Mouse (Mus musculus) liver, embryonic 12.5 days (tissue): ENCODE measurements around the gene Pde4a. TPM values are rescaled to one million over a fixed set of nuclear protein-coding genes. Genes with fewer than 3 reads are reported as not detected.
"Not testable (repeated sequence)": the region's sequence is repeated elsewhere in the genome, so short reads cannot be mapped to it uniquely, and the experiment has no call there.

Experiments
- ATAC-seq: fragments of 200-750 bp; cut with Nextera tagmentation; 2 replicates; pipeline ENCODE4 v1.8.0; 2017; ENCODE audit warnings: moderate number of reproducible peaks, mild to moderate bottlenecking, moderate library complexity
- H3K27ac ChIP-seq: fragments of 300-500 bp; sonication (generic); 2 replicates; pipeline ENCODE4 v1.5.1; 2016; ENCODE audit warnings: mild to moderate bottlenecking
- H3K27me3 ChIP-seq: fragments of 300-500 bp; sonication (generic); replicated peaks from 2 replicates; pipeline ENCODE4 v1.6.1; 2016; ENCODE audit warnings: mild to moderate bottlenecking, moderate library complexity
- H3K36me3 ChIP-seq: fragments of 300-500 bp; sonication (generic); 2 replicates; pipeline ENCODE4 v1.6.1; 2016; ENCODE audit warnings: mild to moderate bottlenecking, moderate library complexity
- H3K4me1 ChIP-seq: fragments of 300-500 bp; sonication (generic); 2 replicates; pipeline ENCODE4 v1.6.1; 2016
- H3K4me2 ChIP-seq: fragments of 300-500 bp; sonication (generic); 2 replicates; pipeline ENCODE4 v1.6.1; 2016; ENCODE audit warnings: mild to moderate bottlenecking, moderate library complexity
- H3K4me3 ChIP-seq: fragments of 300-500 bp; sonication (generic); 2 replicates; pipeline ENCODE4 v1.5.1; 2016; ENCODE audit warnings: mild to moderate bottlenecking, moderate library complexity
- H3K9ac ChIP-seq: fragments of 300-500 bp; sonication (generic); 2 replicates; pipeline ENCODE4 v1.6.1; 2016; ENCODE audit warnings: mild to moderate bottlenecking, moderate library complexity
- H3K9me3 ChIP-seq: fragments of 300-500 bp; sonication (generic); replicated peaks from 2 replicates; pipeline ENCODE4 v1.6.1; 2016; ENCODE audit warnings: mild to moderate bottlenecking, moderate library complexity
- WGBS: fragments of 180-500 bp; shearing (Covaris S2); methylation state at CpG from one replicate; pipeline ENCODE4 v1.1.7; 2016; ENCODE audit not compliant: insufficient replicate concordance; 5-methylcytosine and 5-hydroxymethylcytosine counted together
- polyA plus RNA-seq: library from polyadenylated mRNA; unstranded; fragments of >200 nt; fragmentation: Nextera tagmentation; extraction: Ambion mirVana; gene quantifications from 2 replicates; pipeline ENCODE4 v1.2.1, GENCODE M21; 2016

Pde4a gene
- polyA plus RNA-seq, 1 experiment from 2014 or later = 2.9 TPM

DNA sequence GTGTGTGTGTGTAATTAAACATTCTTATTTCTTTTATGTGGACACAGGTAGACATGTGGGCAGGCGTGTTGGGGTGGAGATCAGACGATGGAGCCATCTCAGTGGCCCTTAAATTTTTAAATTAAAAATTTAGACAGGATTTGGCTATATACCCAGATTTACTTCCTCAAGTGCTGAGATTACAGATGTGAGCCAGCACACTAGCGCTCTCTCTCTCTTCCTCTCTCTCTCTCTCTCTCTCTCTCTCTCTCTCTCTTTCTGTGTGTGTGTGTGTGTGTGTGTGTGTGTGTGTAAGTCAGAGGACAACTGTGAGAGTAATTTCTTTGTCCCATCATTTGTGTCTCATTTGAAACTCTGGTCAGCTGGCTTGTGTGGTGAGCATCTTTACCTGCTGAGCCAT is 25.2 kb downstream of the Pde4a start:
- H3K9ac ChIP-seq = no peak overlapping the region
- H3K36me3 ChIP-seq = no peaks in the 10 kb centered on the region
- 72% methylated on average over 3 of the region's 3 CpGs for WGBS
- H3K4me3 ChIP-seq = no peak overlapping the region
- H3K9me3 ChIP-seq = no peaks in the 10 kb centered on the region
- H3K4me1 ChIP-seq = peaks cover 14% of the 10 kb centered on the region
- no peak for ATAC-seq
- no peak overlapping the region for H3K27ac ChIP-seq
- no peaks in the 10 kb centered on the region for H3K27me3 ChIP-seq
- no peak overlapping the region for H3K4me2 ChIP-seq

DNA sequence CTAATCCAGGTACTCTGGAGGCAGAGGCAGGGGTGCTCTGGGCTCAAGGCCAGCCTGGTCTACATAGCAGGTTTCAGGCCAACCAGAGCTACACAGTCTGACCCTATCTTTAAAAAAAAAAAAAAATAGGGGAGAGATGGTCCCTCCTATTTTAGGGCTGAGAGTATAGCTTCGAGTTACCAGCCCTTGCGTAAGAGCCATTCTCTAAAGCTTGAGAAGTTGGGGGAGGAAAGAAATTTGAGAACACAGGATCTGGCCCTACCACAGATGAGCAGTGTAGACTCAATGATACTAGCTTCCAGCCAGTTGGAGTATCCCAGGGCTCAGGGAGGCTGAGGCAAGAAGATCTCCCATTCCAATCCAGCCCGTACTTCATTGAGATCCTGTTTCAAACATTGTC is 28.3 kb downstream of the Pde4a start:
- Histone ChIP-seq H3K4me1 (peaks cover 8% of the 10 kb centered on the region), H3K27ac (no peak overlapping the region), H3K27me3 (no peaks in the 10 kb centered on the region), H3K36me3 (no peaks in the 10 kb centered on the region), H3K9ac (no peak overlapping the region), H3K4me3 (no peak overlapping the region), H3K4me2 (no peak overlapping the region), H3K9me3 (no peaks in the 10 kb centered on the region)
- ATAC-seq = no peak
- 72% methylated on average over 3 of the region's 3 CpGs for WGBS

DNA sequence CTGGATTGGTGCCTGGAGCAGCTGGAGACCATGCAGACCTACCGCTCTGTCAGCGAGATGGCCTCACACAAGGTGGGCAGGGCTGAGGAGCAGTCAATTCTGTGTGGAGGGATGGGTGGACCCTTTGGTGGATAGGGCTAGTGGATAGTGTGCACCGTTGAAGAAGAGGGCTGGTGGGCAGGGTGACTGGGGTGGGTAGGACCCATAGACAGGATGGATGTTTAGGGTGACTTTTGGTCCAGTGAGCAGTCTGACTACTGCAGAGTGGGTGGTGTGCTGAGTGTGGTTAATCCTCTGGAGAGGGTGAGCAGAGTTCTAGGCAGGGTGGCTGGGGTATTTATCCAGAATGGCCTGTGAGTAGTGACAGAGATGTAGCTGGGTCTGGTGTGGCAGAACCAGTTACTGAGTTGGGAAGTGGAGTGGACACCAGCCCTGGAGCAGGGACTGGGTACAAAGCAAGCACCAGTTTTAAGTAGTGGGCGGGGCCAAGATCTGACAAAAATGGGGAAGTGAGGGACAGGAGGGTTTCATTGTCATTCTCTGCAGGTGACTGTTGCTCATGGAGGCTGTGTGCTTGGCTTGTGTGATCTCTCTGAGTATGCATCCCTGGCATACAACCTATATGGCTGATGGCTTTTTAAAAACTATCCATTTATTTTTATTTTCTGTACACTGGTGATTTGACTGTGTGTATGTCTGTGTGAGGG is 29.4 kb downstream of the Pde4a start:
- Histone ChIP-seq H3K27me3 (no peaks in the 10 kb centered on the region), H3K36me3 (peaks cover 2% of the 10 kb centered on the region; the same call in 1 of the 2 replicates), H3K4me1 (peaks cover 8% of the 10 kb centered on the region), H3K9me3 (no peaks in the 10 kb centered on the region), H3K4me3 (no peak overlapping the region), H3K4me2 (no peak overlapping the region), H3K9ac (no peak overlapping the region), H3K27ac (no peak overlapping the region)
- WGBS = 72% methylated on average over 4 of the region's 4 CpGs
- no peak for ATAC-seq

DNA sequence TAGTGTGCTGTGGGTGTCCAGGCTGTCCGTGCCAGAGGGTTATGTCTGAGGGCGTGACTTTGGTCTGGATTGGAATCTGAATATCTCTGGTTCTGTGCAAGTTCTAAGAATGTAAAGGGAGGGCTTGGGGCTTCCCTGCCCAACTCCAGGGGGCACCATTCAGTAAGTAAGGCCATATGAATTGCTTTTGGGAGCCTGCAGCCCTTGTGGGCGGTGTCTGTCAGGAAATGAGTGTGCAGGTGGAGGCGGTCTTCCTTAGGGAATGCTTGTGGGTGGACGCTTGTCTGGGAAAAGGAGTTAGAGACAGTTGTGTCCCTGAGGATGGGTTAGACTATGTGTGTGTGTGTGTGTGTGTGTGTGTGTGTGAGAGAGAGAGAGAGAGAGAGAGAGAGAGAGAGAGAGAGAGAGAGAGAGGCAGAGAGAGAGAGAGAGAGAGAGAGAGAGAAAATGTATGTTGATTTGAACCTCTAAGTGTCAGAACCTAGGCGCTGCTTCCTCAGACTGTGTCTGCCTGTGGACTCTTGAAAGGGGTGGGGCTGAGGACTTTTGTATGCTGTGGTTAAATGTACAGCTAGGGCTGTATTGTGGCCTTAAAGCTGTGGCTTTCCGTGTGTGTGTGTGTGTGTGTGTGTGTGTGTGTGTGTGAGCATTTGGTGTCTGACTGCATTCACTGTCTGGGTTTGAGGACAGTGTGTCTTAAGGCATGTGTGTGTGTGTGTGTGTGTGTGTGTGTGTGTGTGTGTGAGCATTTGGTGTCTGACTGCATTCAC is 30.4 kb downstream of the Pde4a start:
- not testable (repeated sequence) for H3K4me1 ChIP-seq, ATAC-seq, H3K9me3 ChIP-seq, H3K27me3 ChIP-seq, H3K27ac ChIP-seq, H3K9ac ChIP-seq, H3K36me3 ChIP-seq, H3K4me2 ChIP-seq, H3K4me3 ChIP-seq
- 65% methylated on average over 7 of the region's 7 CpGs for WGBS

DNA sequence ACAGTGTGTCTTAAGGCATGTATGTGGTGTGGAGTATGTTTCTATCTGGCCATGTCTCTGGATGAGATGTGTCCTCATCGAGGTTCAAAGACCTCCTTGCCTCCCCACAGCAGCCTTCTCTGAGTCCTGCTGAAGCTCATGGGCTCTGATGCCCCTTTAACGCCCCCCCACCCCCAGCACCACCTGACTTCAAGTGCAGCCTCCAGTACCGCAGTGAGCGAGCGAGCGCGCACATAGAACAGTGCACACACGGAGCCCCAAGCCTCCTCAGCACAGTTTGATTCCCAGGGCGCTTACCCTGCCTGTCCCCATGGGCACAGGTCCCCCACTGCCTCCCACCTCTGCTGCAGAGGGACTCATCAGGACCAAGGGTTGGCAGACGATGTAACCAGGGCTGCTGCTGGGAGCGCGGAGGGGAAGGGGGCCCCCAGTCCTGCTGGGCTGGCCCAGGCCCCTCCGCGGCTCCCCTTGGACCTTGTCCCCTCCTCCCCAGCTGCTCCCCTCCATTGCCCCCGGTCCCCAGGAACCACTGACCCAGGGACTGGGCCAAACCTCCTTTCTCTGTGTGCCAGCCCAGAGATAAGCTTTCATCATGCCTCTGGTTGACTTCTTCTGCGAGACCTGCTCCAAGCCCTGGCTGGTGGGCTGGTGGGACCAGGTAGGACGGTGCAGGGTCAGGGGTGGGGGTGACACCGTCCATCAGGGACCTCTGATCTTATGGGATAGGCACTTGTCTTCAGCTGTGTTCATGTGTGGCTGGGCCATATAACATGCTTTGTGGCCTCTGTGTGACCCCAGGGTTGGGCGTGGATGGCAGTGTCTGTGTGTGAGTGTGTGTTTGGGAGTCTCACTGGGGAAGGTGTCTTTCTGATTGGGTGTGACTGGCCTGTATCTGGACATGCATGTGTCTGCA is 31.3 kb downstream of the Pde4a start:
- no peak overlapping the region for H3K27ac ChIP-seq
- H3K4me1 ChIP-seq = peaks cover 8% of the 10 kb centered on the region
- WGBS = 68% methylated on average over 19 of the region's 19 CpGs
- H3K4me3 ChIP-seq = no peak overlapping the region
- H3K9me3 ChIP-seq = no peaks in the 10 kb centered on the region
- H3K4me2 ChIP-seq = peak overlapping the region; percentile 5
- no peaks in the 10 kb centered on the region for H3K27me3 ChIP-seq
- ATAC-seq = no peak
- peaks cover 5% of the 10 kb centered on the region; the same call in 1 of the 2 replicates for H3K36me3 ChIP-seq
- no peak overlapping the region for H3K9ac ChIP-seq

DNA sequence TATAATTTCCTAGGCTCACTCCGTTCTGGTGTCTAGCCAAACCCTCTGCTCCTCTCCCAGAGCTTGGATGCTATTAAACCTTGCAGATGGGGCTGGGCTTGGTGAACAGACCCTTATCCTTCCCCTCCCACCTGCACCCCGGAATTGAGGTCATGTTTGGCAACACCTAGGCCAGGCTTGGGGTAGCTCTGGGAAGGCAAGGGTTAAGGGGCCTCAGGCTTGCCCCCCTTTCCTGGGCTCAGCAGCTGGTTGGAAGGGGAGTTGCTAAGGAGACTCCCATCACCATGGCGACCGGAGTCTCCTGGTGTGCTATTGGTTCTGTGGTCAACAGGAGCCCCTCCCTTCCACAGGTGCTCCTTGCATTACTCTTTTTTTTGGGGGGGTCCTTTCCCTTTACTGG is 32.5 kb downstream of the Pde4a start:
- Histone ChIP-seq H3K4me1 (peaks cover 8% of the 10 kb centered on the region), H3K36me3 (peaks cover 5% of the 10 kb centered on the region; the same call in 1 of the 2 replicates), H3K27ac (no peak overlapping the region), H3K4me3 (no peak overlapping the region), H3K9ac (no peak overlapping the region), H3K4me2 (no peak overlapping the region), H3K27me3 (no peaks in the 10 kb centered on the region), H3K9me3 (no peaks in the 10 kb centered on the region)
- 65% methylated on average over 4 of the region's 4 CpGs for WGBS
- ATAC-seq = no peak

DNA sequence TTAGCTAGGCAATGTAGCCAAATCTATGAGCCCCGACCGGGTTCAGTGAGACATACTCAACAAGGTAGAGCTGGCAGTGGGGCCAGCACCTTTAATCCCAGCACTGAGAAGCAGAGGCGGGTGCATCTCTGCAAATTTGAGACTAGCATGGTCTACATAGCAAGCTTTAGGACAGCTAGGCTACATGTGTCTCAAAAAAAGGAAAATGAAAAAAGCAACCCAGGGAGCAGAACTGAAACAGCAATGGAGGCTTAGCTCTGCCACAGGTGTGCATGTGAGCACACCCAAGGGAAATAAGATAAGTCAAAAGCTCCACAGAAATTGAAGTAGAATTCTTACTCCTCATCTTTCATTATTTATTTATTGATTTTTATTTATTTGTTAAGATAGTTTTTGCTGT is 33.4 kb downstream of the Pde4a start:
- WGBS = 82% methylated on average over 3 of the region's 3 CpGs
- Histone ChIP-seq H3K36me3 (peaks cover 5% of the 10 kb centered on the region; the same call in 1 of the 2 replicates), H3K4me3 (no peak overlapping the region), H3K4me1 (peaks cover 8% of the 10 kb centered on the region), H3K9me3 (no peaks in the 10 kb centered on the region), H3K4me2 (no peak overlapping the region), H3K27ac (no peak overlapping the region), H3K27me3 (no peaks in the 10 kb centered on the region), H3K9ac (no peak overlapping the region)
- no peak for ATAC-seq

DNA sequence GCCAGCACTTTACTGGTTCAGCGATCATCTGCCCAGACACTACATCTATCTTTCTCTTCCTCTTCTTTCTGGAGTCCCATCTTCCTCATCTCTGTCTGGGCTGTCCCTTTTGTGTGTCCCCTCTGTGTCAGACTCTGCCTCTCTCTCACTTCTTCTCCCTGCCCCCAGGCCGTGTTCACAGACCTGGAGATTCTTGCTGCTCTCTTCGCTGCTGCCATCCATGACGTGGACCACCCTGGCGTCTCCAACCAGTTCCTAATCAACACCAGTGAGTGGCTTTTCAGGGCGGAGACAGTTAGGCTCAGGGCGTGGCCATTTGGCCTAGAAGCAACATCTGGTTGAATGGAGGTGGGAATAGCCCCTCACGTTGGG is 38.6 kb downstream of the Pde4a start:
- H3K4me2 ChIP-seq = peak overlapping the region; percentile 56
- 41% methylated on average over 8 of the region's 8 CpGs for WGBS
- peaks cover 13% of the 10 kb centered on the region for H3K4me1 ChIP-seq

DNA sequence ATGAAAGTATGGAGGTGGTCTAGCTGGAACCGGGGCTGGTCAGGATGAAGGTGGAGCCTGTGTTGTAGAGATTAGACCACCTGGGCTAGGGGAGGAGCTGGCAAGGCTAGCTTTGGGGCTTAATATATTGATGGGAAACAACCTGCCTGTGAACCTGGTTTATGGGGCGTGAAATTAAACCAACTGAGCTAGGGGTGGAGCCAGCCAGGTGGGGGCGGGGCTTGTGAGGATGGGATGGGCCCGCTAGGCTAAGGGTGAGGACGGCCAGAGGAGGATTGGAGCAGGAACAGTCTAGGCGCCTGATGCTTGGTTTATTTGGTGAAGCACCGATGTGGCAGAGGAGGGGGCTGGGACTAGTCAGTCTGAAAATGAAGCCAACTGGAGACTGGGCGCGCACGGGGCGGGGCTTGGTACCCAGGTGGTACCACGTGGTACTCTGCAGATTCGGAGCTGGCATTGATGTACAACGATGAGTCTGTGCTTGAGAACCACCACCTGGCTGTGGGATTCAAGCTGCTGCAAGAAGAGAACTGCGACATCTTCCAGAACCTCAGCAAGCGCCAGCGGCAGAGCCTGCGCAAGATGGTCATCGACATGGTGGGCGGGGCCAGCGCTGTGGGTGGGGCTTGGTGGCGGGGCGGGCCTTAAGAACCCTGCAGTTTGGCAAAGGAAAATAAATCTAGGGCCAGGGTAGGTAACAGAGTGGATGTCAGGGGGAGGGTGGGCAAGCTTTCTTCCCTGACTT is 39.2 kb downstream of the Pde4a start:
- Histone ChIP-seq H3K36me3 (peaks cover 21% of the 10 kb centered on the region), H3K4me3 (peak overlapping the region; percentile 37), H3K27ac (no peak overlapping the region), H3K4me2 (peak overlapping the region; percentile 56), H3K9ac (no peak overlapping the region), H3K9me3 (no peaks in the 10 kb centered on the region), H3K27me3 (no peaks in the 10 kb centered on the region), H3K4me1 (peaks cover 13% of the 10 kb centered on the region)
- peak; percentile 50 for ATAC-seq
- 48% methylated on average over 23 of the region's 23 CpGs for WGBS

More for the DNA sequence above, 38.6 kb downstream of the Pde4a start:
- Histone ChIP-seq H3K36me3 (peaks cover 21% of the 10 kb centered on the region), H3K9ac (no peak overlapping the region), H3K27me3 (no peaks in the 10 kb centered on the region), H3K27ac (no peak overlapping the region), H3K9me3 (no peaks in the 10 kb centered on the region), H3K4me3 (no peak overlapping the region)
- 0 out of 2 replicates have a peak, but pooled peaks have one; percentile 17 for ATAC-seq

DNA sequence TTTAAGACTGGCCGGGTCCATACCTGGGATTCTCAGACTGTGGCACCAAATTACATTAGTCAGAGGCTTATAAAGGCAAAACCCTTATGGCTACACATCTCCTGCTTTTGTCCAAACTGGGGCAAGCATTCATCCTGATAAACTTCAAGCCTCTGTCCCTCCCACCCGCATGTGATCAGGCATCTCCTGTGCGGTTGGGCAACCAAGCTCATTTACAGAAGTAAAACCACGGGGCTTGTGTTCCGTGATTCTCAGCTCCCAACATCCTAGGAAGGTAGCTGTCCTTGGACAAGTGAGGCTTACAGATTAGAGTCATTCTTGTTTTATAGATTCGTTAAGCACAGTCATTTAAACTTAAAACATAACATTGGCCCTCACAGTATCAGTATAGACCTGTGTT is 41.3 kb downstream of the Pde4a start:
- peaks cover 13% of the 10 kb centered on the region for H3K4me1 ChIP-seq
- H3K36me3 ChIP-seq = peaks cover 21% of the 10 kb centered on the region
- no peak overlapping the region for H3K27ac ChIP-seq
- H3K27me3 ChIP-seq = no peaks in the 10 kb centered on the region
- no peak overlapping the region for H3K4me3 ChIP-seq
- no peak for ATAC-seq
- WGBS = 71% methylated on average over 6 of the region's 6 CpGs
- H3K9ac ChIP-seq = no peak overlapping the region
- no peak overlapping the region for H3K4me2 ChIP-seq
- no peaks in the 10 kb centered on the region for H3K9me3 ChIP-seq

DNA sequence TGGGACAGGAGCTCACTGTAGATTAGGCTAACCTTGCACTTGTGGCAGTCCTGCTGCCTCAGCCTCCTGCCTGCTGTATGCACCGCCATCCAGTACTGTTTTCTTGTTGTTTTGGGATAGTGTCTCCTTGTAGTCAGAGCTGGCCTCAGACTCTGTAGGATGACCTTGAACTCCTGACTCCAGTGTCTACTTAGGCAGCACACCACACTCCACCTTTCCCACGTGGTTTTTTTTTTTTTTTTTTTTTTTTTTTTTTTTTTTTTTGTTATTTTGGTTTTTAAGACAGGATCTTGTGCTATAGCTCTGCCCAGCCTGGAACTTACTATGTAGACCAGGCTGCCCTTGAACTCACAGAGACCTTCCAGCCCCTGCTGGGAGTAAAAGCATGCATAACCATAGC is 43.1 kb downstream of the Pde4a start:
- H3K9me3 ChIP-seq = no peaks in the 10 kb centered on the region
- no peak overlapping the region for H3K27ac ChIP-seq
- H3K4me2 ChIP-seq = no peak overlapping the region
- no peak overlapping the region for H3K4me3 ChIP-seq
- peaks cover 21% of the 10 kb centered on the region for H3K36me3 ChIP-seq
- H3K4me1 ChIP-seq = peaks cover 13% of the 10 kb centered on the region
- WGBS = 69% methylated on average over 2 of the region's 2 CpGs
- ATAC-seq = no peak
- no peak overlapping the region for H3K9ac ChIP-seq
- no peaks in the 10 kb centered on the region for H3K27me3 ChIP-seq
